Mouse (Mus musculus) cerebellum, adult 2 months (tissue): ENCODE measurements around the gene Adamts17. TPM values are rescaled to one million over a fixed set of nuclear protein-coding genes. Genes with fewer than 3 reads are reported as not detected.

Source experiments
- DNase-seq, 2 experiments: peaks; one replicate each; pipeline ENCODE4 v3.0.0; 2021
- H3K27ac ChIP-seq: fragments of 200-500 bp; 2 replicates; pipeline ENCODE4 v1.5.1; 2012; ENCODE audit warnings: low read length, control low read depth, inconsistent platforms; ENCODE audit not compliant: insufficient read depth
- H3K27me3 ChIP-seq: fragments of 200-500 bp; 2 replicates; pipeline ENCODE4 v1.6.1; 2012; ENCODE audit warnings: inconsistent platforms, mild to moderate bottlenecking, low read length, moderate library complexity; ENCODE audit not compliant: control insufficient read depth, insufficient read depth
- H3K4me1 ChIP-seq: fragments of 200-500 bp; 2 replicates; pipeline ENCODE4 v1.6.1; 2011; ENCODE audit warnings: low read length; ENCODE audit not compliant: control insufficient read depth, insufficient read depth
- H3K4me3 ChIP-seq: fragments of 200-500 bp; replicated peaks from 2 replicates; pipeline ENCODE3; 2011; ENCODE audit warnings: mild to moderate bottlenecking, low read depth, low read length, control low read depth; ENCODE audit not compliant: insufficient read depth
- CTCF ChIP-seq: fragments of 200-500 bp; IDR thresholded peaks from 2 replicates; pipeline ENCODE4 v1.5.1; 2011; ENCODE audit warnings: low read depth, mild to moderate bottlenecking, control low read depth, low read length, moderate library complexity, borderline replicate concordance; ENCODE audit not compliant: insufficient read depth
- POLR2A ChIP-seq: fragments of 200-500 bp; IDR thresholded peaks from 2 replicates; pipeline ENCODE4 v1.6.1; 2011; ENCODE audit warnings: low read length, control low read depth, borderline replicate concordance; ENCODE audit not compliant: insufficient read depth
- WGBS: fragments of 180-500 bp; shearing (Covaris S2); methylation state at CpG from one replicate; pipeline ENCODE4 v1.1.7; 2018; 5-methylcytosine and 5-hydroxymethylcytosine counted together
- polyA plus RNA-seq: library from polyadenylated mRNA; depleted of rRNA; stranded (reverse); fragments of >200 nt; gene quantifications from 2 replicates; pipeline ENCODE4 v1.2.3, GENCODE M21; 2012

Gene Adamts17
- polyA plus RNA-seq, 1 experiment: 1.5 TPM

GRCm38 (mm10) chr7:66936042-66936755, 96.7 kb downstream of the Adamts17 start:
- Histone ChIP-seq H3K4me1 (no peaks in the 10 kb centered on the region), H3K27me3 (peaks cover 1% of the 10 kb centered on the region; the same call in 1 of the 2 replicates), H3K4me3 (no peak overlapping the region), H3K27ac (no peak overlapping the region)
- TF ChIP-seq POLR2A (no peak), CTCF (no peak)
- no peak for DNase-seq
- 70% methylated on average over 8 of the region's 8 CpGs for WGBS

- 93% methylated on average over 2 of the region's 2 CpGs for WGBS
- no peak overlapping the region for H3K27ac ChIP-seq
- no peak overlapping the region for H3K4me3 ChIP-seq
Measured at GRCm38 (mm10) chr7:66936911-66937310, 97.4 kb downstream of the Adamts17 start.

GRCm38 (mm10) chr7:66938988-66939783, 99.7 kb downstream of the Adamts17 start:
- H3K27ac ChIP-seq: no peak overlapping the region
- no peak for DNase-seq
- H3K4me1 ChIP-seq: no peaks in the 10 kb centered on the region
- no peaks in the 10 kb centered on the region; the same call in 1 of the 2 replicates for H3K27me3 ChIP-seq
- WGBS: 89% methylated on average over 13 of the region's 13 CpGs
- TF ChIP-seq POLR2A (no peak), CTCF (no peak)
- H3K4me3 ChIP-seq: no peak overlapping the region

More at GRCm38 (mm10) chr7:66936911-66937310, 97.4 kb downstream of the Adamts17 start:
- TF ChIP-seq POLR2A (no peak), CTCF (no peak)
- peaks cover 1% of the 10 kb centered on the region; the same call in 1 of the 2 replicates for H3K27me3 ChIP-seq
- DNase-seq: no peak
- no peaks in the 10 kb centered on the region for H3K4me1 ChIP-seq

- no peaks in the 10 kb centered on the region for H3K4me1 ChIP-seq
- H3K4me3 ChIP-seq: no peak overlapping the region
- H3K27me3 ChIP-seq: no peaks in the 10 kb centered on the region; the same call in 1 of the 2 replicates
- no peak for DNase-seq
- 68% methylated on average over 4 of the region's 4 CpGs for WGBS
- no peak for TF ChIP-seq POLR2A
- no peak for TF ChIP-seq CTCF
- no peak overlapping the region for H3K27ac ChIP-seq
Measured at GRCm38 (mm10) chr7:66940761-66941160, 101.2 kb downstream of the Adamts17 start.

- H3K4me1 ChIP-seq: no peaks in the 10 kb centered on the region
- TF ChIP-seq CTCF (no peak), POLR2A (no peak)
- no peak overlapping the region for H3K27ac ChIP-seq
- DNase-seq: no peak
- 98% methylated on average over 3 of the region's 3 CpGs for WGBS
- H3K4me3 ChIP-seq: no peak overlapping the region
- H3K27me3 ChIP-seq: no peaks in the 10 kb centered on the region
Measured at GRCm38 (mm10) chr7:66949006-66949405, 109.5 kb downstream of the Adamts17 start.

GRCm38 (mm10) chr7:66952921-66953320, 113.4 kb downstream of the Adamts17 start:
- no peak for TF ChIP-seq POLR2A
- no peak for TF ChIP-seq CTCF
- Histone ChIP-seq H3K4me1 (peaks cover 4% of the 10 kb centered on the region), H3K27ac (no peak overlapping the region), H3K4me3 (no peak overlapping the region), H3K27me3 (no peaks in the 10 kb centered on the region; the same call in 1 of the 2 replicates)
- DNase-seq: no peak
- 98% methylated on average over 3 of the region's 3 CpGs for WGBS

- TF ChIP-seq POLR2A (no peak), CTCF (no peak)
- Histone ChIP-seq H3K4me3 (no peak overlapping the region), H3K27ac (no peak overlapping the region), H3K27me3 (no peaks in the 10 kb centered on the region; the same call in 1 of the 2 replicates), H3K4me1 (peaks cover 4% of the 10 kb centered on the region)
- no peak for DNase-seq
- 94% methylated on average over 8 of the region's 8 CpGs for WGBS
Measured at GRCm38 (mm10) chr7:66954073-66954472, 114.5 kb downstream of the Adamts17 start.

- TF ChIP-seq CTCF (no peak), POLR2A (no peak)
- no peak overlapping the region for H3K4me3 ChIP-seq
- no peak overlapping the region for H3K27ac ChIP-seq
- WGBS: 87% methylated on average over 5 of the region's 5 CpGs
- DNase-seq: no peak
- H3K27me3 ChIP-seq: no peaks in the 10 kb centered on the region; the same call in 1 of the 2 replicates
- peaks cover 4% of the 10 kb centered on the region for H3K4me1 ChIP-seq
Measured at GRCm38 (mm10) chr7:66954723-66955122, 115.2 kb downstream of the Adamts17 start.
